Mouse (Mus musculus) ovary, postnatal 36 days (tissue): ENCODE measurements at regions not wholly inside any gene's neighbourhood (a gene's known extent, or its start where the extent isn't known, plus 50 kb on each side); places are given as distances from the start of the nearest gene placed in this dataset.

ENCODE experiments used
- DNase-seq: peaks from one replicate; pipeline ENCODE4 v3.0.0; 2022; ENCODE audit warnings: low spot score, mixed read lengths

DNA sequence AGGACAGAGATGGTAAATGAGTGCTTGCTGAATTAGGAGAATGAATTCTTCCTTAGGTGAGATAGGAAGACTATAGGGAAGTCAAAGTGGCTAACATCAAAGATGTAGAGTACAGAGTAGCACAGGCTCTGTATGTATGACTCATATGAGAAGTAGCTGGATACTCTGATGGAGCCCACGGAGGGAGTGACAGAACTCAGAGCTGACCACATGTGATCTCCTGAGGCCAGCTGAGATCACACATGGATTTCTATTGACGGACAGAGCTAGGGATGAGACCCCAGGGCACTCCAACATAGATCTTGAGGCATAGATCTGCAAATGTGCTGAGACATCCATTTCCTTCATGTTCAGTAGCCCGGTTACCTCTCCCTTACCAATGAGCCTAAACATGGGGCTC lies 66.0 kb downstream of the Cops8 start:
- no peak for DNase-seq

GRCm38 (mm10) chr1:90669237-90669636 lies 66.5 kb downstream of the Cops8 start:
- no peak for DNase-seq

- no peak for DNase-seq
Measured at GRCm38 (mm10) chr1:90670346-90670745, 67.6 kb downstream of the Cops8 start.

- DNase-seq: no peak
Measured at GRCm38 (mm10) chr1:90673751-90674150, 71.0 kb downstream of the Cops8 start.

DNA sequence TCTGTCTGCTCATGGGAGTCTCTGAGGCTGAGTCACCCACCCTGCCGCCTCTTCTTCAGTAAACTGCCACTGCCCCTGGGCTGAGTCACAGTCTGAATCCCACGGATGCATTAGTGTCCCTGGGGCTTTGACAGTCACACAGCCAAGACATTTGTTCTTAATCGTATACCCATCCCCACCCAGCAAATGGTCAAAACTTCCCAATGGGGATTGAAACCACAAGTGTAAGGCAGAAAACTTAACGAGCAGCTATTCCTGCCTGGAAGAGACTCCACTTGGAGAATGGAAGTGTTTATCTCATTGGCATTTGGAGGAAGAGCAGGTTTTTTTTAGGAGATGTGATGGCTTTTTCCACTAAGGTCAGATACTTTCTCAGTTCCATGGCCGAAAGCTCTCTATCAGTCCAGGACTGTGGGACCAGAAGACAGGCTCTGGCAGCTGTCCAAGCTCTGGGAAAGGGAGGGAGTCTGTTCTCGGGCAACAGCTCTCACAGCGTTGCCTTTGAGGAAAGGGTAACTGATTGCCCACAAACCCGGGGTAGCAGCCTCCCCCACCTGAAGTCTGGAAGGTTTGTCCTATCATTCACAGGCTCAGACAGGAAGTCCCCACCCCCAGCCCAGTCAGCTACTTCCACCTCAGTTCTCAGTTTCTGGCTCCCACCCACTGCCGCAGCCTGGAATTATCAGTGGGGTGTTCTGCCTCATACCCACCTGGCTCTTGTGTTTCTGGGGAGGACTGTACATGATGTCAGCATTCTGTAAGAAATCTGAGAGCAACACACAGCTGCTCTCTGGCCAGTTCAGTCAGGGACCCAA lies 73.6 kb downstream of the Cops8 start:
- DNase-seq: peak; percentile 72

- DNase-seq: no peak
Measured at GRCm38 (mm10) chr1:90677188-90677587, 74.4 kb downstream of the Cops8 start.

DNA sequence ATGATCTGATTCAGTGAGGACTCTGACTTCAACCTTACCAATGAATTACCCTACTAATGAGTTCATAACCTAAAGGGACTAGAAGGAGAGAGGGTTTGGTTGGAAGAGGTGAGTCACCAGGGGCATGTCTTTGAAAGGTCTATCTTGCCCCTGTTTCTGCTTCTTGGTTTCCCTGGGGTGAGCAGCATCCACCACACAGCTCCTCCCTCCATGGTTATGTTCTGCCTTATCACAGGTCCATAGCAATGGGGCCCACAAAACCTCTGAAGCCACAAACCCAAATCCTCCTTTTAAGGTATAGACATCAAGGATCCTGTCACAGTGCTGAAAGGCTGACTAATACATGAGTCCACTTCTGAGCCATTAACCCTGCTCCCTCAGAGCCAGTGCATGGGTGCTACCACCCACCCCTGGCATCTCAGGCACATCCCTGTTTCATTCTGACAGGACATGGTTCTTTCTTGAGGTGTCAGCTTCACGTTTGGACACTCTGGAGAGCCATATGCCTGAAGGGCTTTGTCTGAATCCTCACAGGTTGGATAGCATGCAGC lies 74.9 kb downstream of the Cops8 start:
- no peak for DNase-seq

DNA sequence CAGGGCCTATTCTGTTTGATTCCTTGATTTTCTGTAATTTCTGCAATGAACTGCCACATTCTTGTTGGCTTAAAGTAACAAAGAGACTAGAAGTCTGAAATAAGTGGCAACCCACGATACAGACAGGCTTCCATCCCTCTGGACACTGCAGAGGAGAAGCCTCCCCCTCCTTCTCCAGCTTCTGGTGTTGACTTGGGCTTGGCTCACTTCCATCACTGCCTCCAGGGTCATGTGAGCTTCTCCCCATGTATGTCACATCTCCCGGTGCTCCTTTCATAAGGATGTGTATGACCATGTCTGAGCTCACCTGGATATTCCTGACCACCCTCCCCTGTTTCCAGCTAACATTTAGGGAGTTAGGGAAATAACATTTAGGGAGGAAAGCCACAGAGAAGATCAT lies 75.6 kb downstream of the Cops8 start:
- no peak for DNase-seq

GRCm38 (mm10) chr1:90688086-90688485 lies 85.3 kb downstream of the Cops8 start:
- DNase-seq: no peak

DNA sequence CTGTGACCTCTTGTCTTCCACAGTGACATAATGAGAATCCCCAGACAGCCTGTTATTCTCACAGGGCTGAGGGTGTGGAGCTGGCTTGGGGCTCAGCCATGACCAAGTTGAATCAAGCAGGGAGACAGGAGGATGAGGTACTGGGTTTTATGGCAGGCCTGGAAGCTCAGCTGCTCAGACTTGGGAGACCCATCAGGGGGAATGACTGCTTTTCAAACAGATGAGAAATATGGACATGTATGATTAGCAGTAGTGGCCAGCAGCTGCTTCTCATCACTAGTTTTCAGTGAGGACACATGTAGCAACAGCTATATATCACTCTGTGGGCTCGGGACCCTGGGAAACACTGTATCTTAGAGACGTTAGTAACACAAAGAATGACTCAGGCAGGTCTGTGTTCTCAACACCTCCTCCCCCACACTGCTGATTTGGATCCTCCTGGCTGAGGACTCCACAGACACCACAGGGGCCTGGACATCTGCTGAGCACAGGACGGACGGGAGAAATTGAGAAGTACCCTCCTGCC lies 87.9 kb downstream of the Cops8 start:
- DNase-seq: no peak

GRCm38 (mm10) chr1:90691157-90691594 lies 88.4 kb downstream of the Cops8 start:
- peak; percentile 17 for DNase-seq

- no peak for DNase-seq
Measured at GRCm38 (mm10) chr1:90692851-90693250, 90.1 kb downstream of the Cops8 start.

DNA sequence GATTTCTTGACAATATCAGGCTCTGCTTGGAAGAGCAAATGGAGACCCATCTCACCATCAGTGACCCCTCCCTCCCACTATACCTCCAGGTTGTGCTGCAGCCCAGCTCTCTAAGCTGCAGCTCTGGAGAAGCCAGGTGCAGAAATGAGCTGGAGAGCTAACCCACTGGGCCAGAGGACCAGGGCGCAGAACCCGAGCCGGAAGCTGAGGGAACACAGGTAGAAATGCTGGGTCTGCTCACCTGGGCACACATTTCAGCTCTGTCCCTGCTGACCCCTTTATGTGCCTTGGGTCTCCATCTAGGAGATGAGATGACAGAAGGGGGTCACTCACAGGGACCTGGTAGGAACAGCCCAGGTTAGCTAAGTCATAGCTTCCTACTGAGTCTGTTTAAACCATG lies 92.0 kb downstream of the Cops8 start:
- no peak for DNase-seq

- no peak for DNase-seq
Measured at GRCm38 (mm10) chr1:90695166-90695749, 92.5 kb downstream of the Cops8 start.

DNA sequence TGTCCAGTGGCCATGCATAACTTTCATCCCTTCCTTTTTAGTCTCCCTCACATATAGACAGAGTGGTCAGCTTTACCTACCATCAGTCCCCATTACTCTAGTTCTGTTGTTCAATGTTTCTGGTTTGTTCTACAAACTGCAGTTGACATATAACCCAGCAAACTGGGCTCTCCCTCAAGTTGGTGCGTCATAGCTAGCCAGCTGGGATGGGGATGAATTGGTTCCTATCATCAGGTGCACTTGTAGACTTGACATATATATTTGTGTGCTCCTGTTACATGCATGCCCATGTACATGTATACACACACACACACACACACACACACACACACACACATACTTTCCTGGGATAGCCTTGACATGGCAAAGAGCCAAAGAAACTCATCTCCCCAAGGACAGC lies 93.2 kb downstream of the Cops8 start:
- no peak for DNase-seq

GRCm38 (mm10) chr1:90697056-90697596 lies 94.3 kb downstream of the Cops8 start:
- no peak for DNase-seq

DNA sequence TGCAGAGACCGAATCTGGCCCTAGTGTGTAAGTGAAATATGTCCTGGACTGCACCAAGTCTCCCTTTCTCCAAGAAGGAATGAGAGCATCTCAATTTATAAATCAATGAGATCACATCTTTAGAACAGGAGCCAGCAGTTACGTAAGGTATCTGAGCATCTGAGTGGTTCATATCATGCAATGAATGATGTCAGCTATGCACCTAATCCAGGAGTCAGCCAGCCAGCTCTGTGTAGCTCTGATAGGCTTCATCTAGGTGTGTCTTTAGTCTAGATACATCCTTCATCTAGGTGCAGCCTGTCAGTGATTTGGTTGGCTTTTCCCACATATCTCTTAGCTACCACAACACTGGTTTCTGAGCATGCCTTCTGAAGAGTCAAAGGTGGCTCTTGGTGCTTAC lies 95.8 kb downstream of the Cops8 start:
- DNase-seq: no peak

DNA sequence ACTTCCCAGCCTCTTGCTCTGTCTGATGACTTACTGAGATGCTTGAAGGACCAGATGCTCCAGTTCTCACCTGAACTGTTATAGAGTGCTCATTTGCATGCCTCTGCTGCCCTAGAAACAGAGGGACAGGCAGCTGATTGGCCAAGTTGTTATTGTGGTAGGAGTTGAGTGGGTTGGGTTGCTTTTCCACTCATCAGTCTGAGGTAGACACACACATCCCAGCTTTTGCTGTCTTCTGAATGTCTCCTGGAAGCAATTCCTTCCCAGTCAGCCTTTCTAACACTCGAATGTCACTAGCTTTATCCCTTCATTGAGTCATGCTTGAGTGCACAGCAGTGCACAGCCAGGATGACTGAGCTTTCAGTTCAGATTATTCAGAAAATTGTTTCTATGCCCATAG lies 99.0 kb downstream of the Cops8 start:
- no peak for DNase-seq

DNA sequence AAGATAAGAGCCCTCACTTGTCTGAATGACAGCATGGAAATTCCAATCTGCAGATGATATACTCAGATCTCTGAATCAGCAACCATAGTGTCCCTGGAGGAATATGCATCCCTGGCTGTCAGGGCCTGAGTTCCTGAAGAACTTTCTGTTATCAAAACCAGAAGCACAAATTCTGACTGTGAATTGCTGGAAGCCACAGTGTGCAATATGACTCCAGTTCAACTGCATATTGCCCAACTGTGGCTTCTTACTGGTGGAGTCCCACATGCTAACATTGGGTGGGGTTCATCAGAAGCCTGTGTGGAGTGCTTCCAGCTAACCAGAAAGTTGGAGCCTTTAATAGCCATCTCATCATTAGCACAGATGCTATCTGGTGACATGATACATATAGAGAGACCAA lies 103.6 kb downstream of the Cops8 start:
- no peak for DNase-seq

DNA sequence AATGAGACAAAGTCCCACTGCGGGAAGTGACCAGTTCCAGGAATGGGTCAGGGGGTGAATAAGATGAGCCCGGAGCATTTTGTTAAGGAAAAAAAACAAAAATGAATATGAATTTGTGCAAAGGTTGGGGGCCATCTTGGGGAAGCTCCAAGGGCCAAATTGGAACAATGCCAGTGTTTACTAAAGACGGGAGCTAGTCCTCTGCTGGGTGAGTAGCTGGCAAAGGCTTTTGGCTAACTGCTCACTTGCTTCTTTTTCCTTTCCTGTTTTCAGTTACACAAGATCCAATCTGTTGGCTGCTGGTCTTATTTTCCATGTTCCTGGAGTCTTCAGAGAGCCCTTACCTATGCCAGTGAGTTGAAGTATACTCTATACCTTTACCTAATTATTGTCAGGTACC lies 107.0 kb downstream of the Cops8 start:
- DNase-seq: no peak

GRCm38 (mm10) chr1:90710566-90710965 lies 107.8 kb downstream of the Cops8 start:
- DNase-seq: no peak

DNA sequence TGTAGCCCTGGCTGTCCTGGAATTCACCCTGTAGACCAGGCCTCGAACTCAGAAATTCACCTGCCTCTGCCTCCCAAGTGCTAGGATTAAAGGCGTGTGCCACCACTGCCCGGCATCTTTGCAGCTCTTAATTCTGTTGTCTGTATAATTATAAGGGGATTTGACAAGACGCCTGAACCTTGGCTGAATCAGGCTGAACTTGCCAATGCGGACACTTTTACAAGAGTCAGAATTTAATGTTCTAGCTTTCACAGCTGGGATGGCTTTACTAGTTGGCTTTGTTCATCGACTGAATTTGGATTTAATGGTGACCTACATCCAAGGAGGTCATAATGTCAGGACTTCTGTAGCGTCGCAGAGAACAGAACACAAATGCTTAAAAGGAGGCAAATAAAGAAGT lies 108.3 kb downstream of the Cops8 start:
- no peak for DNase-seq
